Mouse (Mus musculus) testis, adult 2 months (tissue): ENCODE measurements around the gene Nutm2.

Experiments used
- CTCF ChIP-seq: fragments of 200-500 bp; IDR thresholded peaks from 2 replicates; pipeline ENCODE4 v1.5.1; 2012; ENCODE audit warnings: low read depth, mild to moderate bottlenecking, inconsistent platforms, low read length, moderate library complexity; ENCODE audit not compliant: control insufficient read depth, insufficient read depth, insufficient replicate concordance
- POLR2A ChIP-seq: fragments of 200-500 bp; IDR thresholded peaks from 2 replicates; pipeline ENCODE4 v1.6.1; 2012; ENCODE audit warnings: low read depth, mild to moderate bottlenecking, inconsistent platforms, low read length, moderate library complexity; ENCODE audit not compliant: control insufficient read depth

- TF ChIP-seq CTCF (no peak), POLR2A (no peak)
Observed at GRCm38 (mm10) chr13:50453426-50453825, 13.7 kb upstream of the Nutm2 start.
